Mouse (Mus musculus): ENCODE results near the gene Zbtb9. TPM values are rescaled to one million over a fixed set of nuclear protein-coding genes. Genes with fewer than 3 reads are reported as not detected.

Gene Zbtb9
- total and polyA plus RNA-seq, 3 experiments = 10.7 to 13.4 TPM; not detected in 1

- Histone ChIP-seq H3K36me3 (ENCODE audit: control insufficient read depth in 1 of 2, insufficient read depth in 2 of 2, low read length in 2 of 2) (peaks cover 0 to 4% of the 10 kb centered on the region in 2 experiments; a peak in 2 of 4 replicates), H3K27me3 (ENCODE audit: control insufficient read depth in 1 of 2, insufficient read depth in 2 of 2, low read length in 2 of 2) (no peaks in the 10 kb centered on the region), H3K4me3 (ENCODE audit: control insufficient read depth in 1 of 2, insufficient read depth in 1 of 2, low read depth in 2 of 2, low read length in 2 of 2) (no peak overlapping the region), H3K9ac (ENCODE audit: control insufficient read depth, low read depth, low read length, poor library complexity, severe bottlenecking) (no peak overlapping the region), H3K4me1 (ENCODE audit: control insufficient read depth in 1 of 2, insufficient read depth in 2 of 2, low read length in 2 of 2) (0 out of 4 replicates have a peak, but pooled peaks cover 0 to 3% of the 10 kb centered on the region in 2 experiments), H3K9me3 (replicated peaks; ENCODE audit: insufficient read depth, low read length) (no peaks in the 10 kb centered on the region), H3K79me2 (ENCODE audit: control insufficient read depth, insufficient read depth, low read length, poor library complexity) (no peaks in the 10 kb centered on the region), H3K27ac (ENCODE audit: control insufficient read depth, low read depth, low read length) (no peak overlapping the region)
- DNase-seq (ENCODE audit: low read depth, low spot score) = no peak
- no peak for TF ChIP-seq TAL1 (IDR thresholded peaks at IDR 0.05; ENCODE audit: low read length)
- TF ChIP-seq E2F4 (IDR thresholded peaks at IDR 0.05; ENCODE audit: borderline replicate concordance, low read depth, low read length) = no peak
- no peak for TF ChIP-seq MEF2A (IDR thresholded peaks at IDR 0.05; ENCODE audit: extremely low read depth, insufficient replicate concordance, low read depth, low read length, poor library complexity, severe bottlenecking)
- TF ChIP-seq BHLHE40 (IDR thresholded peaks at IDR 0.05; ENCODE audit: borderline replicate concordance, low read depth, low read length) = no peak
- TF ChIP-seq GATA1 (IDR thresholded peaks at IDR 0.05; ENCODE audit: low read depth, low read length) = no peak
- TF ChIP-seq ZKSCAN1 (IDR thresholded peaks at IDR 0.05; ENCODE audit: low read depth, low read length) = no peak
- TF ChIP-seq CTCF (IDR thresholded peaks at IDR 0.05 in 2 of 3, conservative IDR thresholded peaks at IDR 0.05 in 1 of 3; ENCODE audit: control insufficient read depth in 1 of 3, insufficient read depth in 1 of 3, low read depth in 2 of 3, low read length in 3 of 3, poor library complexity in 1 of 3, severe bottlenecking in 1 of 3) = no peak
- no peak for TF ChIP-seq EP300 (IDR thresholded peaks at IDR 0.05; ENCODE audit: low read depth in 1 of 2, low read length in 2 of 2)
- no peak for TF ChIP-seq MAFK (IDR thresholded peaks at IDR 0.05; ENCODE audit: borderline replicate concordance, low read depth, low read length)
- no peak for TF ChIP-seq TCF12 (IDR thresholded peaks at IDR 0.05; ENCODE audit: low read depth, low read length)
- no peak for TF ChIP-seq SMC3 (IDR thresholded peaks at IDR 0.05; ENCODE audit: low read depth, low read length)
- TF ChIP-seq POLR2AphosphoS2 (IDR thresholded peaks at IDR 0.05; ENCODE audit: low read length) = no peak
- no peak for TF ChIP-seq CHD2 (IDR thresholded peaks at IDR 0.05; ENCODE audit: low read length)
- TF ChIP-seq USF1 (IDR thresholded peaks at IDR 0.05; ENCODE audit: low read depth, low read length) = no peak
- TF ChIP-seq ELF1 (IDR thresholded peaks at IDR 0.05; ENCODE audit: low read depth, low read length) = no peak
- TF ChIP-seq KAT2A (conservative IDR thresholded peaks at IDR 0.05; ENCODE audit: low read depth, low read length) = no peak
- TF ChIP-seq JUND (IDR thresholded peaks at IDR 0.05; ENCODE audit: low read depth, low read length) = no peak
Observed at GRCm38 (mm10) chr17:26966993-26967392, 6.0 kb upstream of the Zbtb9 start.

- Histone ChIP-seq H3K27me3 (ENCODE audit: control insufficient read depth in 1 of 2, insufficient read depth in 2 of 2, low read length in 2 of 2) (no peaks in the 10 kb centered on the region), H3K36me3 (ENCODE audit: control insufficient read depth in 1 of 2, insufficient read depth in 2 of 2, low read length in 2 of 2) (peaks cover 0 to 4% of the 10 kb centered on the region in 2 experiments; a peak in 2 of 4 replicates), H3K4me3 (ENCODE audit: control insufficient read depth in 1 of 2, insufficient read depth in 1 of 2, low read depth in 2 of 2, low read length in 2 of 2) (no peak overlapping the region), H3K9me3 (replicated peaks; ENCODE audit: insufficient read depth, low read length) (no peaks in the 10 kb centered on the region), H3K27ac (ENCODE audit: control insufficient read depth, low read depth, low read length) (no peak overlapping the region), H3K79me2 (ENCODE audit: control insufficient read depth, insufficient read depth, low read length, poor library complexity) (peaks cover 2% of the 10 kb centered on the region), H3K9ac (ENCODE audit: control insufficient read depth, low read depth, low read length, poor library complexity, severe bottlenecking) (no peak overlapping the region), H3K4me1 (ENCODE audit: control insufficient read depth in 1 of 2, insufficient read depth in 2 of 2, low read length in 2 of 2) (0 out of 4 replicates have a peak, but pooled peaks cover 0 to 3% of the 10 kb centered on the region in 2 experiments)
- TF ChIP-seq MAFK (IDR thresholded peaks at IDR 0.05; ENCODE audit: borderline replicate concordance, low read depth, low read length) (no peak), MYC (IDR thresholded peaks at IDR 0.05; ENCODE audit: low read depth, low read length) (no peak), SIN3A (IDR thresholded peaks at IDR 0.05; ENCODE audit: low read length) (no peak), TAL1 (IDR thresholded peaks at IDR 0.05; ENCODE audit: low read length) (no peak), MXI1 (IDR thresholded peaks at IDR 0.05; ENCODE audit: low read depth, low read length) (no peak), E2F4 (IDR thresholded peaks at IDR 0.05; ENCODE audit: borderline replicate concordance, low read depth, low read length) (no peak), NRF1 (IDR thresholded peaks at IDR 0.05; ENCODE audit: insufficient read depth, low read depth, low read length, poor library complexity, severe bottlenecking) (no peak), BHLHE40 (IDR thresholded peaks at IDR 0.05; ENCODE audit: borderline replicate concordance, low read depth, low read length) (no peak), CHD1 (IDR thresholded peaks at IDR 0.05; ENCODE audit: low read depth, low read length) (no peak), MYB (IDR thresholded peaks at IDR 0.05; ENCODE audit: low read depth, low read length) (no peak), CHD2 (IDR thresholded peaks at IDR 0.05; ENCODE audit: low read length) (no peak), CTCF (IDR thresholded peaks at IDR 0.05 in 2 of 3, conservative IDR thresholded peaks at IDR 0.05 in 1 of 3; ENCODE audit: control insufficient read depth in 1 of 3, insufficient read depth in 1 of 3, low read depth in 2 of 3, low read length in 3 of 3, poor library complexity in 1 of 3, severe bottlenecking in 1 of 3) (no peak), UBTF (IDR thresholded peaks at IDR 0.05; ENCODE audit: borderline replicate concordance, insufficient read depth, low read depth, low read length) (no peak), HCFC1 (IDR thresholded peaks at IDR 0.05; ENCODE audit: low read depth, low read length) (no peak), EP300 (IDR thresholded peaks at IDR 0.05; ENCODE audit: low read depth in 1 of 2, low read length in 2 of 2) (no peak), ZNF384 (IDR thresholded peaks at IDR 0.05; ENCODE audit: low read depth, low read length) (no peak)
- no peak for DNase-seq (ENCODE audit: low read depth, low spot score)
Observed at GRCm38 (mm10) chr17:26967477-26967876, 5.5 kb upstream of the Zbtb9 start.
